Mouse (Mus musculus) thymus, adult 2 months (tissue): ENCODE measurements around the gene Ott. TPM values are rescaled to one million over a fixed set of nuclear protein-coding genes. Genes with fewer than 3 reads are reported as not detected.
"Not testable (repeated sequence)": the region's sequence is repeated elsewhere in the genome, so short reads cannot be mapped to it uniquely, and the experiment has no call there.

Experiments
- DNase-seq: peaks from one replicate; pipeline ENCODE4 v3.0.0; 2021
- H3K27ac ChIP-seq: fragments of 200-500 bp; 2 replicates; pipeline ENCODE4 v1.5.1; 2012; ENCODE audit warnings: low read length, control low read depth; ENCODE audit not compliant: control insufficient read depth, insufficient read depth
- H3K27me3 ChIP-seq: fragments of 200-500 bp; 2 replicates; pipeline ENCODE4 v1.6.1; 2012; ENCODE audit warnings: mild to moderate bottlenecking, low read length, moderate library complexity, mixed read lengths; ENCODE audit not compliant: control insufficient read depth, insufficient read depth
- H3K36me3 ChIP-seq: fragments of 200-500 bp; 2 replicates; pipeline ENCODE4 v1.6.1; 2012; ENCODE audit warnings: mild to moderate bottlenecking, low read length, moderate library complexity; ENCODE audit not compliant: control insufficient read depth, insufficient read depth
- H3K4me1 ChIP-seq: fragments of 200-500 bp; replicated peaks from 2 replicates; pipeline ENCODE4 v1.6.1; 2012; ENCODE audit warnings: low read length; ENCODE audit not compliant: control insufficient read depth, insufficient read depth
- H3K4me3 ChIP-seq: fragments of 200-500 bp; 2 replicates; pipeline ENCODE4 v1.5.1; 2012; ENCODE audit warnings: mild to moderate bottlenecking, low read length, control low read depth, moderate library complexity; ENCODE audit not compliant: control insufficient read depth, insufficient read depth
- WGBS: fragments of 180-500 bp; shearing (Covaris S2); methylation state at CpG from one replicate; pipeline ENCODE4 v1.1.7; 2018; 5-methylcytosine and 5-hydroxymethylcytosine counted together
- polyA plus RNA-seq: library from polyadenylated mRNA; depleted of rRNA; stranded (reverse); fragments of >200 nt; gene quantifications from 2 replicates; pipeline ENCODE4 v1.2.3, GENCODE M21; 2012; rRNA removed

The Ott gene
- not detected in 2 replicates for polyA plus RNA-seq

GRCm38 (mm10) chrX:149073982-149074381 lies at the start of gene Ott:
TSS of gene Ott (plus strand) at chrX:149074282.
- H3K4me3 ChIP-seq, H3K4me1 ChIP-seq, H3K27me3 ChIP-seq, DNase-seq, H3K36me3 ChIP-seq, H3K27ac ChIP-seq: not testable (repeated sequence)
- no CpG with 5 or more reads among the region's 5 CpGs for WGBS

Other genes with a start within 250 kb of the Ott start
- gene Luzp4, start 216.6 kb upstream of the Ott start, polyA plus RNA-seq = not detected in 2 replicates
- gene Gm15093, start 198.1 kb downstream of the Ott start, polyA plus RNA-seq = not detected in 2 replicates